Mouse (Mus musculus) midbrain, embryonic 10.5 days (tissue): ENCODE measurements around the gene Nr5a2. TPM values are rescaled to one million over a fixed set of nuclear protein-coding genes. Genes with fewer than 3 reads are reported as not detected.

ENCODE experiments used
- DNase-seq: peaks from one replicate; pipeline ENCODE4 v3.0.0-alpha.2; 2017; ENCODE audit warnings: low spot score
- H3K27ac ChIP-seq: fragments of 300-500 bp; sonication (generic); replicated peaks from 2 replicates; pipeline ENCODE4 v1.5.1; 2016; ENCODE audit warnings: mild to moderate bottlenecking
- H3K27me3 ChIP-seq: fragments of 300-500 bp; sonication (generic); 2 replicates; pipeline ENCODE4 v1.6.1; 2016; ENCODE audit warnings: low read depth, mild to moderate bottlenecking; ENCODE audit not compliant: poor library complexity, severe bottlenecking
- H3K36me3 ChIP-seq: fragments of 300-500 bp; sonication (generic); 2 replicates; pipeline ENCODE4 v1.6.1; 2016; ENCODE audit warnings: mild to moderate bottlenecking, moderate library complexity
- H3K4me1 ChIP-seq: fragments of 300-500 bp; sonication (generic); 2 replicates; pipeline ENCODE4 v1.6.1; 2016
- H3K4me3 ChIP-seq: fragments of 300-500 bp; sonication (generic); 2 replicates; pipeline ENCODE4 v1.5.1; 2016; ENCODE audit warnings: mild to moderate bottlenecking, moderate library complexity
- H3K9me3 ChIP-seq: fragments of 300-500 bp; sonication (generic); replicated peaks from 2 replicates; pipeline ENCODE4 v1.6.1; 2016; ENCODE audit warnings: mild to moderate bottlenecking
- WGBS: fragments of 180-500 bp; shearing (Covaris S2); methylation state at CpG from one replicate; pipeline ENCODE4 v1.1.7; 2016; 5-methylcytosine and 5-hydroxymethylcytosine counted together
- polyA plus RNA-seq: library from polyadenylated mRNA; unstranded; fragments of >200 nt; fragmentation: Nextera tagmentation; extraction: Ambion mirVana; gene quantifications from 2 replicates; pipeline ENCODE4 v1.2.1, GENCODE M21; 2016

Nr5a2 gene
- polyA plus RNA-seq, 1 experiment from 2014 or later: 0.20 TPM

DNA sequence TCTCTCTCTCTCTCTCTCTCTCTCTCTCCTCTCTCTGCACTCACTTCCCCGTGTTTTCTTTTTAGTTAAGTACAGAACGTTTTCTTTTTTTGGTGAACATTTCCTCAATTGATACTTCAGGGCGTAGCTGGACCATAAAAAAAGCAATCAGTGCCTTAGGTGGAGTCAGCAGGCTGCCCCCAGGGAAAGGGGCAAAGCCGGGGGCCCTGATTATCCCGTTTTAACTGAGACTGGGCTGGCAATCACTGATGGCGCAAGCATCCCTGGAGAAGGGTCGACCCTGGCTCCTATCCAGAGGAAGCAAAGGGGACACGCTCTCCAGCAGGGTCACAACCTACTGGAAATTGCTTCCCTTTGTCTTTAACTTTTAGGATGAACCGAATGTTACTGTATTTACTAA is 1.6 kb downstream of the Nr5a2 start:
- Histone ChIP-seq H3K4me3 (peak overlapping the region; percentile 36), H3K9me3 (no peaks in the 10 kb centered on the region), H3K36me3 (no peaks in the 10 kb centered on the region), H3K4me1 (peaks cover 17% of the 10 kb centered on the region), H3K27me3 (peaks cover 70% of the 10 kb centered on the region), H3K27ac (no peak overlapping the region)
- no peak for DNase-seq
- 5% methylated on average over 9 of the region's 9 CpGs for WGBS

DNA sequence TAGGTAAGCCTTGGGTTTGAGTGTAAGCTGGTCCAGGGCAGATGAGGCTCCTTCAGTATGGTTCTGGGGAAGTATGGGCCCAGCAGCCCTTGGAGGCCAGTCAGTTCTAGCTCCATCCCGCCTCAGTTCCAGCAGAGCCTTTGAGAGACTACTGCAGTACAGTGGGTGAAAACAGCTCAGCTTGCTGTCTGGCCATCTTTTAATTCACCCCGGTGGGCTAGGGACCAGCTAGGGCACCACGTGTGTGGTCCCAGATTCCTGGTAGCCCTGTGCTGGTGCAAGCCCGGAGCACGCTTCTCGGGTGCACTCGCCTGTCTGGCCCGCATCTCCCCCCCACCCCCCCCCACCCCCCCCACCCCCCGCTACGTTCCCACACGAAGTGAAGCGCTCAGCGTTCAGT is 2.1 kb downstream of the Nr5a2 start:
- H3K9me3 ChIP-seq: no peaks in the 10 kb centered on the region
- peaks cover 22% of the 10 kb centered on the region for H3K4me1 ChIP-seq
- H3K27ac ChIP-seq: peak overlapping the region; percentile 23; the same call in 1 of the 2 replicates
- peak overlapping the region; percentile 36 for H3K4me3 ChIP-seq
- peaks cover 75% of the 10 kb centered on the region for H3K27me3 ChIP-seq
- peak; percentile 51 for DNase-seq
- H3K36me3 ChIP-seq: no peaks in the 10 kb centered on the region
- WGBS: under 1% methylated on average over 12 of the region's 13 CpGs

DNA sequence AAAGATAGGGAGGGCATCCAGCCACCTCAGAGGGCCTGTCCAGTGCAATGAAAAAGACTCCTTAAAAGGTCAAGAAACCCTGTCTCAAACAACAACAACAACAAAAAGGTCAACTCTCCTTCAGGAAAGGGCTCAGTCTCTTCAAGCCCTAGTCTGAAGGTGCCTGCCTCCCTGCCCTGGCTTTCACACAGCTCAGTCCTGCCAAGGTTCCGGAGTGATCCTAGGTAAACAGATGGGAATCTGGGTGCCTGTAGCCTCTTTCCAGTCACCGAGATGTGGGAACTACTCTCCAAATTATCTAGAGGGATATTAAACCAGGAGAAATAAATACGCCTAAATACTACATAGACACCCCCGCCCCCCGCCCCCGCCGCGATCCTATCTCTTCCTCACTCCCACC is 2.6 kb downstream of the Nr5a2 start:
- Histone ChIP-seq H3K27me3 (peaks cover 80% of the 10 kb centered on the region), H3K4me1 (peaks cover 27% of the 10 kb centered on the region), H3K27ac (0 out of 2 replicates have a peak overlapping the region, but pooled peaks have one; percentile 23), H3K9me3 (no peaks in the 10 kb centered on the region), H3K4me3 (peak overlapping the region; percentile 36; the same call in 1 of the 2 replicates), H3K36me3 (no peaks in the 10 kb centered on the region)
- WGBS: 10% methylated on average over 8 of the region's 8 CpGs
- no peak for DNase-seq

DNA sequence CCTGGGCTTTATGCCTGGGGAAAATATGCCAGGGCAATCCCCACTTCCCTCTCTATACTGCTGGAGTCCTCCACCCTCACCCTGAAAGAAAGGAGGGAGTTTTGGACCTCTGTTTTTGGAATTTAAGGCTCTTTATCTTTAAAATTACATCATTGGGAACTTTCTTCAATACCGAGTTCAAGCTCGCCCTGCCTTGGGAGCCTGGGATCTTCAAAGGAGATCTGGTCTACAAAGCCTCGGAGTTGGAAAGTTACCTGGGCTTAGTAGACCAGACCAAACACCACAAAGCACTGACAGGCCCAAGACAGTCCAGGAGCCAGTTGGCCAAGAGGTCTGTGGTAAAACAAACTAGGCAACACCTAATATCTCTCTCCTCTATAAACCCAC is 6.1 kb downstream of the Nr5a2 start:
- Histone ChIP-seq H3K27me3 (peaks cover 100% of the 10 kb centered on the region), H3K27ac (no peak overlapping the region), H3K9me3 (0 out of 2 replicates have a peak, but pooled peaks cover 4% of the 10 kb centered on the region), H3K4me3 (no peak overlapping the region), H3K4me1 (peaks cover 46% of the 10 kb centered on the region), H3K36me3 (no peaks in the 10 kb centered on the region)
- 7% methylated on average over 3 of the region's 3 CpGs for WGBS
- DNase-seq: no peak

DNA sequence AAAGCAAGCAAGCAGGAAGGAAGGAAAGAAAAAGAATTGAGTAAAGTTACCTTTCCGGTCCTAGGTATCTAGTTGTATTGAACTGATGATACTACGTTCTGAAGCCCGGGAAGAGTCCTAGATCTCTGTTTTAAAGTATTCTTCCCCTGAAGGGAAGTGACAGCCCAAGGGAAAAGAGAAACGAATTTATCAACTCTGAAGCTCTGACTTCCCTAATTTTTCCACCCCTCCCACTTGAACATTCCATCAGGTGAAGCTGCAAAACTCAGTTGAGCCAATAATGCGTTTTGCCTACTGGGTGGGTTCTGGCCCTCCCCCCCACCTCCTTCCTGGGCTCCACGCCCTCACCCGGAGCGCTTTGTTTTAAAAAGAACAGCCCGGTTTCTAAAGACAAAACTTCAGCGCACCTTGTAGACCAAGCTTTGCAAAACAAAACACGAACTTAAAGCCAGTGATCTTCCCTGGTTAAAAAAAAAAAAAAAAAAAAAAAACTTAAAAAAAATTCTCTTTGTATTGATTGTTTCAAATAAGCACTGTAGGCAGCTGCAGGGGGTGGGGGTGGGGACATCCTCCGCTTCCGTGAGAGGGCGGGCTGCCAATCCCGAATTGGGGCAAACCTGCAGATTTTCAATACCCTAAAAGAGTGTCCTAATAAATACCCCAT is 6.7 kb downstream of the Nr5a2 start:
- Histone ChIP-seq H3K27me3 (peaks cover 100% of the 10 kb centered on the region), H3K27ac (no peak overlapping the region), H3K4me1 (peaks cover 47% of the 10 kb centered on the region), H3K36me3 (no peaks in the 10 kb centered on the region), H3K4me3 (peak overlapping the region; percentile 18; the same call in 1 of the 2 replicates), H3K9me3 (0 out of 2 replicates have a peak, but pooled peaks cover 4% of the 10 kb centered on the region)
- WGBS: under 1% methylated on average over 15 of the region's 15 CpGs
- DNase-seq: no peak

DNA sequence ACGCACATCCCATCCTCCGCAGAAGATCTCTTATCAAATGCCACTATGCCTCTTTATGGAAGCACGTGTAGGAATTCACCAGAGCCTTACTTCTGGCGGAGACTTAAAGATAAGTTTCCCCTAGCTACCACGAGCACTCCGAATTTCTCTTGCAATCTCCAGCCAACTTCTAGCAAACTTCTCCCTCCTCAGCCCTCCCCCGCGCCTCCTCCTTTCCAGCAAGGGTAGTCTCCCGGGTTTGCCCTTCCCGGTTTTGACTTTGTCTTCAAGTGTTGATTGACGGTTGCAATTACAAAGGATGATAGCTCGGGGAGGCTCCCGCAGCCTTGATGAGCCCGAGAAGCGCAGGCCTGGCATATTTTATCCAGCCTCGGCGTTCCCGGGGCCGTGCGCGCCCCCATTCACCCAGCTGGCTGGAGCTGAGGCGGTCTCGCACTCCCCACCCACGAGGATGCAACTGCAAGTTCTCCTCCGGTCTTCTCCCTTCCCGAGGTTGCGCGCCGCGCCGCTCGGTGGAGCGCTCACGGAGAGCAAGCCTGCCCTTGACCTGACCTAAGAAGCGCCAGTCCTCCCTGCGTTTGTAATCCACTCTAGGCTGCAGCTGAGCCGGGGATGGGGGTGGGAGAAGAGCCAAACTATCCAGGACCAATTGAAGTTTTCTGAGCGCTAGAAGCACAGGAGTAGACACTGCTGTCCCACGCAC is 7.5 kb downstream of the Nr5a2 start:
- Histone ChIP-seq H3K27ac (no peak overlapping the region; the same call in 1 of the 2 replicates), H3K27me3 (peaks cover 100% of the 10 kb centered on the region), H3K4me1 (peaks cover 47% of the 10 kb centered on the region), H3K36me3 (no peaks in the 10 kb centered on the region), H3K9me3 (0 out of 2 replicates have a peak, but pooled peaks cover 4% of the 10 kb centered on the region), H3K4me3 (peak overlapping the region; percentile 57)
- WGBS: 0% methylated on average over 39 of the region's 39 CpGs
- DNase-seq: peak; percentile 73

DNA sequence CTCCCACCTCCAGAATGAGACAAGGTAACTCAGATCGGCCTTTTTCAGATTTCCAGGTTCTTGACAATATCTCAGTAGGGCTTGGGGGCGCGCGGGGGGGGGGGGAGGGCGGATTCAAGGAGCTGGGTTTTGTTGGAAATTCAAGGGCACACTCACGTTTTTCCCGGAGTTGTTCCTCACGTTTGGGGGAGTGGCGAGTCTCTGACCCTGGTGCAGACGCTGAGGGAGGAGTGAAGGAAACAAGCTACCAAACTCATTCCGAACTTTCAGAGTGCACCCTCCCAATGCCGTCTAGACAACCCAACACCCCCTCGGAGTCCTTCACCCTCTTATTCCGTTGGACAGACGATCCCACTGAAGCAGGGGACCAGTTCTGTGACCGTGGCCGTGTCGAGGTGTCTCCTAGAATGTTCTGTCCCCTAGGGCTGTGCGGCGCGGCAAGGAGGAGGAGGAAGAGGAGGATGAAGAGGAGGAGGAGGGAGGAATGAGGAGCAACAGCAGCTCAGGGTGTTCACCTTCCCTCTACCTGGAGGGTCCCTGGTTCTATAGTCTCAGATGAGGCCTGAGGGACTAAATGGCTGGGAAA is 8.2 kb downstream of the Nr5a2 start:
- H3K27ac ChIP-seq: no peak overlapping the region
- DNase-seq: no peak
- WGBS: 1% methylated on average over 21 of the region's 21 CpGs
- no peaks in the 10 kb centered on the region for H3K36me3 ChIP-seq
- H3K4me1 ChIP-seq: peaks cover 52% of the 10 kb centered on the region
- H3K27me3 ChIP-seq: peaks cover 100% of the 10 kb centered on the region
- 0 out of 2 replicates have a peak, but pooled peaks cover 4% of the 10 kb centered on the region for H3K9me3 ChIP-seq
- peak overlapping the region; percentile 57 for H3K4me3 ChIP-seq

DNA sequence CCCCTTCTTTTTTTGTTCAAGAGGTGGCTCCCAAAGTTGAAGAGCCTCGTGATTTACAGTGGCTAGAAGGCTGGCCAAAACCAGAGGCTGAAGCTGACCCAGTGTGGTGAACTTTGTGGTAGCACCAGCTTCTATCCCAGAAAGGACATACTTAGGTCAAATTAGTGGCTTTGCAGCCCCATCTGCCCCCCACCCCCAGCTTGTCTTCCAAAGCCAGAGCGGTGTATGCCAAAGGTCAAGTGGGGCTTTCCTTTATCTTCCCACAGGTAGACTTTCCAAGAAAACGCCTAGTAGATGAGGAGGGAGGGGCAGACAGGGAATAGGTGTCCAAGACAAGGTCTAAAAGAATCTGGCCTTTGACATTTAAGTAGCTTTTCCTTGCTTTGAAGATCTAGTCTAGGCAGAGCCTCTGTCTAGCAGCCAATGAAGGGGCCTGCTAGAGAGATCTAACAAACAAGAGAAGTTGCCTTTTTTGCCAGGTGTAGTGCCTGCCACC is 9.0 kb downstream of the Nr5a2 start:
- Histone ChIP-seq H3K4me1 (peaks cover 60% of the 10 kb centered on the region), H3K27ac (no peak overlapping the region), H3K27me3 (peaks cover 100% of the 10 kb centered on the region), H3K36me3 (no peaks in the 10 kb centered on the region), H3K4me3 (no peak overlapping the region), H3K9me3 (0 out of 2 replicates have a peak, but pooled peaks cover 4% of the 10 kb centered on the region)
- DNase-seq: no peak
- WGBS: 24% methylated on average over 3 of the region's 3 CpGs

DNA sequence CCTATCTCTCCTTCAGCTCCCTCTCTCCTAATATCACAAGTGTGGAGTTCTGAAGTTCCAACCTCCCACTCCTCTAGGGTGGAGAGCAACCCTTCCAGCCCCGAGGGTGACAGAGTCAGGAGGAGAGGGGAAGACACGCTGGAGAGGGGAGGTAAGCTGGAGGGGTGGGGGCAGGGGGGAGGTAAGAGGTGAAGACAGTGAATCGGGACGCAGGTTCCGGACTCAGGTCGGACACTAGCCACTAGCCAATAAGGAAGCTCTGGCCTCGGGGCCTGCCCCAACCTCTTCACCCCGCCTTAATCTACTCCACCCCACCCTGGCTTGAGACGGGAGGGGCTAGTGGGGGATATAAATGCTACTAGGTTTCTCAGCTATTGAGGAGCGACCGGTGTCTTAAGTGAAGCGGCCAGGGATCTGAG is 10.9 kb downstream of the Nr5a2 start:
- no peaks in the 10 kb centered on the region for H3K36me3 ChIP-seq
- H3K9me3 ChIP-seq: 0 out of 2 replicates have a peak, but pooled peaks cover 4% of the 10 kb centered on the region
- WGBS: under 1% methylated on average over 12 of the region's 12 CpGs
- H3K27ac ChIP-seq: no peak overlapping the region
- H3K4me3 ChIP-seq: peak overlapping the region; percentile 60
- H3K27me3 ChIP-seq: peaks cover 100% of the 10 kb centered on the region
- peak; percentile 62 for DNase-seq
- peaks cover 70% of the 10 kb centered on the region for H3K4me1 ChIP-seq

DNA sequence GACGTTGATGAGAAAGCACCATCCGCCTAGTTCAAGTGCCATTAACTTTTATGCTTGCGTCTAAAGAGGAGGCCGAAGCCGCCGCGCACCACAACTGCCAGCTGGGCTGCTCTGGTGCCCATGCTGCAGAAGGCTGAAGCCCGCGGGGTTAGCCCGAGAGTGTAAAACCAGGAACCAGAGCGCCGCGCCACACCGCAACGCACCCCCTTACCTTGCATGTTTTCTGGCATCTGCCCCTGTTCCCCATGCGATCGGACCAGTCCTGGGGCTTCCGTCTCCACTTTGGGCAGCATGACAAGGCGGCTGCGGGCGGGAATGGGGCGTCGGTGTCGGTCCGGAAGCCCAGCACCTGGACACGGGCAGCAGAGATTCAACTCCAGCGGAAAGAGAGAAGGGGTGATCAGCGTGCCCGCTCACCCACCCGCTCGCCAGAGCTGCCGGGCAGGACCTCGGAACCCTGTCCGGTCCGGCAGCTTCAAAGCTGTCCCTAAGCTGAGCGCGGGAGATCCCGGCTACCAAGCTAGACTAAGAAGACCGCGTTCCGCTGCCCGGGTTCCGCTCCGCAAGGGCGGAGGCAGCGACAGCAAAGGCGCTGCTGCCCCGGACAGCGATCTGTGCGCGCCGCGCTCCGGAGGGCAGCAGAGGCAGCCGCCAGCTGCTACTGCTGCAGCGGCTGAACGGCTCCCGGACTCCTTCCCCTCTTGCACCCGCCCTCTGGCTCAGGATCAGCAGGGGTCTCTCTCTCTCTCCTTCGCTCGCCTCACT is 11.6 kb downstream of the Nr5a2 start:
- Histone ChIP-seq H3K36me3 (no peaks in the 10 kb centered on the region), H3K9me3 (0 out of 2 replicates have a peak, but pooled peaks cover 4% of the 10 kb centered on the region), H3K27me3 (peaks cover 100% of the 10 kb centered on the region), H3K27ac (peak overlapping the region; percentile 33; the same call in 1 of the 2 replicates), H3K4me3 (peak overlapping the region; percentile 60), H3K4me1 (peaks cover 68% of the 10 kb centered on the region)
- under 1% methylated on average over 61 of the region's 61 CpGs for WGBS
- peak; percentile 76 for DNase-seq

DNA sequence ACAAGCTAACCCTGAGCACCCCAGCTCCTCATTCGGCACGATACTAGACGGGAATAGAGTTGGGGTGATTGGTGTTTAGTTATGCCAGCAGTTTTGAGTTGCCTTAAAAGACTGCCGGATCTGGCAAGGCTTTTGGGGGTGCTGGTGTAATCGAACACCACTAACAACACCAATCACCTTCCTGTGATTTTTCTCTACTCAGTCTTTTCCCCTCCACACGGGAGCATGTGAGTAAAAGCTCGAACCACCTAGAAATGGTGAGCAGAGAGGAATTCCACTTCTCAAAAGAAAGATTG is 12.2 kb downstream of the Nr5a2 start:
- H3K27me3 ChIP-seq: peaks cover 100% of the 10 kb centered on the region
- 1% methylated on average over 7 of the region's 7 CpGs for WGBS
- DNase-seq: peak; percentile 28
- no peaks in the 10 kb centered on the region for H3K36me3 ChIP-seq
- H3K27ac ChIP-seq: no peak overlapping the region
- H3K4me3 ChIP-seq: peak overlapping the region; percentile 60
- 0 out of 2 replicates have a peak, but pooled peaks cover 4% of the 10 kb centered on the region for H3K9me3 ChIP-seq
- H3K4me1 ChIP-seq: peaks cover 62% of the 10 kb centered on the region
